Mouse (Mus musculus) testis, adult 2 months (tissue): ENCODE results near the gene Syt5. TPM values are rescaled to one million over a fixed set of nuclear protein-coding genes. Genes with fewer than 3 reads are reported as not detected.

Experiments
- H3K27ac ChIP-seq: fragments of 200-500 bp; 2 replicates; pipeline ENCODE4 v1.5.1; 2012; ENCODE audit warnings: low read depth, low read length; ENCODE audit not compliant: control insufficient read depth, insufficient read depth
- H3K27me3 ChIP-seq: fragments of 200-500 bp; 2 replicates; pipeline ENCODE4 v1.6.1; 2012; ENCODE audit warnings: mild to moderate bottlenecking, low read length, moderate library complexity; ENCODE audit not compliant: control insufficient read depth, insufficient read depth
- H3K36me3 ChIP-seq: fragments of 200-500 bp; 2 replicates; pipeline ENCODE4 v1.6.1; 2012; ENCODE audit warnings: mild to moderate bottlenecking, low read length; ENCODE audit not compliant: control insufficient read depth, insufficient read depth
- H3K4me1 ChIP-seq: fragments of 200-500 bp; 2 replicates; pipeline ENCODE4 v1.6.1; 2012; ENCODE audit warnings: low read length; ENCODE audit not compliant: control insufficient read depth, insufficient read depth
- H3K4me3 ChIP-seq: fragments of 200-500 bp; 2 replicates; pipeline ENCODE4 v1.5.1; 2012; ENCODE audit warnings: low read depth, mild to moderate bottlenecking, low read length, moderate library complexity, mixed read lengths; ENCODE audit not compliant: control insufficient read depth
- CTCF ChIP-seq: fragments of 200-500 bp; IDR thresholded peaks from 2 replicates; pipeline ENCODE4 v1.5.1; 2012; ENCODE audit warnings: low read depth, mild to moderate bottlenecking, inconsistent platforms, low read length, moderate library complexity; ENCODE audit not compliant: control insufficient read depth, insufficient read depth, insufficient replicate concordance
- POLR2A ChIP-seq: fragments of 200-500 bp; IDR thresholded peaks from 2 replicates; pipeline ENCODE4 v1.6.1; 2012; ENCODE audit warnings: low read depth, mild to moderate bottlenecking, inconsistent platforms, low read length, moderate library complexity; ENCODE audit not compliant: control insufficient read depth
- polyA plus RNA-seq: library from polyadenylated mRNA; depleted of rRNA; stranded (reverse); fragments of >200 nt; gene quantifications from 2 replicates; pipeline ENCODE4 v1.2.3, GENCODE M21; 2012

Syt5 gene
- polyA plus RNA-seq, 1 experiment: 4.5 TPM

- TF ChIP-seq CTCF (no peak), POLR2A (no peak)
- no peak overlapping the region for H3K4me3 ChIP-seq
- no peak overlapping the region for H3K27ac ChIP-seq
- no peaks in the 10 kb centered on the region for H3K27me3 ChIP-seq
- peaks cover 32% of the 10 kb centered on the region for H3K4me1 ChIP-seq
- H3K36me3 ChIP-seq: no peaks in the 10 kb centered on the region
Measured at GRCm38 (mm10) chr7:4518487-4518886, 28.9 kb downstream of the Syt5 start.

- Histone ChIP-seq H3K27ac (peak within 1 kb of the TSS; percentile 21; the same call in 1 of the 2 replicates), H3K27me3 (no peaks in the 10 kb centered on the region), H3K4me3 (no peak within 1 kb of the TSS), H3K36me3 (no peaks in the 10 kb centered on the region), H3K4me1 (peaks cover 20% of the 10 kb centered on the region)
- no peak for TF ChIP-seq CTCF
- no peak for TF ChIP-seq POLR2A
Measured at GRCm38 (mm10) chr7:4516332-4517050, 30.9 kb downstream of the Syt5 start, which contains the start of gene Tnnt1. Gene Tnnt1, minus strand, starts transcription at chr7:4516382.

- no peaks in the 10 kb centered on the region for H3K36me3 ChIP-seq
- no peaks in the 10 kb centered on the region for H3K27me3 ChIP-seq
- no peak overlapping the region for H3K4me3 ChIP-seq
- H3K27ac ChIP-seq: no peak overlapping the region
- TF ChIP-seq POLR2A: no peak
- peaks cover 18% of the 10 kb centered on the region for H3K4me1 ChIP-seq
Measured at GRCm38 (mm10) chr7:4515853-4516252, 31.5 kb downstream of the Syt5 start.

GRCm38 (mm10) chr7:4513829-4514712, 33.3 kb downstream of the Syt5 start:
- TF ChIP-seq CTCF: no peak
- TF ChIP-seq POLR2A: no peak
- no peaks in the 10 kb centered on the region for H3K27me3 ChIP-seq
- H3K4me1 ChIP-seq: peaks cover 17% of the 10 kb centered on the region
- no peaks in the 10 kb centered on the region for H3K36me3 ChIP-seq
- no peak overlapping the region for H3K4me3 ChIP-seq
- H3K27ac ChIP-seq: peak overlapping the region; percentile 48; the same call in 1 of the 2 replicates

GRCm38 (mm10) chr7:4513236-4513635, 34.1 kb downstream of the Syt5 start:
- Histone ChIP-seq H3K36me3 (no peaks in the 10 kb centered on the region), H3K27me3 (no peaks in the 10 kb centered on the region), H3K27ac (no peak overlapping the region), H3K4me1 (peaks cover 24% of the 10 kb centered on the region), H3K4me3 (peak overlapping the region; percentile 24; the same call in 1 of the 2 replicates)
- TF ChIP-seq POLR2A: no peak
- peak; percentile 89 for TF ChIP-seq CTCF

- Histone ChIP-seq H3K27ac (peak overlapping the region; percentile 25; the same call in 1 of the 2 replicates), H3K36me3 (no peaks in the 10 kb centered on the region), H3K4me3 (no peak overlapping the region), H3K27me3 (no peaks in the 10 kb centered on the region), H3K4me1 (peaks cover 25% of the 10 kb centered on the region)
- no peak for TF ChIP-seq CTCF
- TF ChIP-seq POLR2A: no peak
Measured at GRCm38 (mm10) chr7:4511489-4512224, 35.7 kb downstream of the Syt5 start.
